Mouse (Mus musculus): ENCODE measurements around the gene Ldb1. TPM values are rescaled to one million over a fixed set of nuclear protein-coding genes. Genes with fewer than 3 reads are reported as not detected.

Gene Ldb1
- polyA plus RNA-seq, 1 experiment, result 772 TPM

- peak; percentile 59 for DNase-seq
- no peak for TF ChIP-seq CTCF (IDR thresholded peaks at IDR 0.05; ENCODE audit: borderline replicate concordance, control insufficient read depth, extremely low read depth, insufficient read depth, low read length, poor library complexity)
- TF ChIP-seq POLR2A (IDR thresholded peaks at IDR 0.05; ENCODE audit: control insufficient read depth, extremely low read depth, insufficient read depth, low read length, poor library complexity), result no peak
- peak overlapping the region; percentile 6; the same call in 1 of the 2 replicates for H3K4me3 ChIP-seq (ENCODE audit: control insufficient read depth, insufficient read depth, low read length)
- H3K27ac ChIP-seq (ENCODE audit: control insufficient read depth, insufficient read depth, low read length), result peak overlapping the region; percentile 66
- WGBS, result 0% methylated on average over 13 of the region's 14 CpGs
- no peaks in the 10 kb centered on the region for H3K27me3 ChIP-seq (ENCODE audit: control insufficient read depth, insufficient read depth, low read length)
- H3K36me3 ChIP-seq (ENCODE audit: control insufficient read depth, insufficient read depth, low read length), result no peaks in the 10 kb centered on the region
- H3K4me1 ChIP-seq (replicated peaks; ENCODE audit: control insufficient read depth, insufficient read depth, low read length), result peaks cover 57% of the 10 kb centered on the region
Measured at GRCm38 (mm10) chr19:46041933-46042475, 3.0 kb downstream of the Ldb1 start.

DNA sequence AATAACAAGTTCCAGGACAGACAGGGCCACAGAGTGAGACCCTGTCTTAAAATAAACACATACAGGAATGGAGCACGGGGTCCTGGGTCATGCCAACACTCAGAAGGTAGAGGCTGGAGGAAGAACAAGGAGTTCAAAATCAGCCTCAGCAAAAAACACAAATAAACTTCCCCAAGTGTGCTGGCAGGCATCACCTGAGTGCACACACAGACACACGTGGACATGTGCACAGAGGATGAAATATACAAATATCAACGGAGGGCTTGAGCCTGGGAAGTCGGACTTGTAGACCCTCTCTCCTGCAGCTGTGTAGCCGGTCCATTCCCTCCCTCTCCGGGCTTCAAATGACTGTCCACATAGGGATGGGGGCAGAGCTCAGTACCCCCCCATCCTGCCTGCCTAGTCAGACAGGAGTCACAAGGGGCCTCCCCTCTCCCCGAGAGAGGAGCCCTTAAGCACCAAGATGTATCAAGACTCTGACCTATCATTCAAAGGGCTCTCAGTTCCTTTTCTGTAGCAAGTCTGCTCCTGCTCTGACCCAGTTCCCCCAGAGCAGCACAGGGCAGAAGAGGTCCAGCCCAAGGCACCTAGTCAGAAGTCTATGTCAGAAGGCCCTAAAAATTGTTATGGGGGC, 3.6 kb downstream of the Ldb1 start:
- H3K36me3 ChIP-seq (ENCODE audit: control insufficient read depth, insufficient read depth, low read length), result no peaks in the 10 kb centered on the region; the same call in 1 of the 2 replicates
- peak; percentile 23 for DNase-seq
- peak overlapping the region; percentile 6; the same call in 1 of the 2 replicates for H3K4me3 ChIP-seq (ENCODE audit: control insufficient read depth, insufficient read depth, low read length)
- 26% methylated on average over 7 of the region's 7 CpGs for WGBS
- TF ChIP-seq POLR2A (IDR thresholded peaks at IDR 0.05; ENCODE audit: control insufficient read depth, extremely low read depth, insufficient read depth, low read length, poor library complexity), result no peak
- no peak for TF ChIP-seq CTCF (IDR thresholded peaks at IDR 0.05; ENCODE audit: borderline replicate concordance, control insufficient read depth, extremely low read depth, insufficient read depth, low read length, poor library complexity)
- no peaks in the 10 kb centered on the region for H3K27me3 ChIP-seq (ENCODE audit: control insufficient read depth, insufficient read depth, low read length)
- H3K27ac ChIP-seq (ENCODE audit: control insufficient read depth, insufficient read depth, low read length), result peak overlapping the region; percentile 66
- peaks cover 60% of the 10 kb centered on the region for H3K4me1 ChIP-seq (replicated peaks; ENCODE audit: control insufficient read depth, insufficient read depth, low read length)

GRCm38 (mm10) chr19:46040149-46040902, 4.7 kb downstream of the Ldb1 start:
- Histone ChIP-seq H3K27ac (ENCODE audit: control insufficient read depth, insufficient read depth, low read length) (peak overlapping the region; percentile 97), H3K4me3 (ENCODE audit: control insufficient read depth, insufficient read depth, low read length) (peak overlapping the region; percentile 99), H3K36me3 (ENCODE audit: control insufficient read depth, insufficient read depth, low read length) (peaks cover 10% of the 10 kb centered on the region), H3K4me1 (replicated peaks; ENCODE audit: control insufficient read depth, insufficient read depth, low read length) (peaks cover 53% of the 10 kb centered on the region), H3K27me3 (ENCODE audit: control insufficient read depth, insufficient read depth, low read length) (no peaks in the 10 kb centered on the region)
- TF ChIP-seq POLR2A (IDR thresholded peaks at IDR 0.05; ENCODE audit: control insufficient read depth, extremely low read depth, insufficient read depth, low read length, poor library complexity) (no peak), CTCF (IDR thresholded peaks at IDR 0.05; ENCODE audit: borderline replicate concordance, control insufficient read depth, extremely low read depth, insufficient read depth, low read length, poor library complexity) (no peak)
- DNase-seq, result peak; percentile 65
- WGBS, result 14% methylated on average over 14 of the region's 14 CpGs

DNA sequence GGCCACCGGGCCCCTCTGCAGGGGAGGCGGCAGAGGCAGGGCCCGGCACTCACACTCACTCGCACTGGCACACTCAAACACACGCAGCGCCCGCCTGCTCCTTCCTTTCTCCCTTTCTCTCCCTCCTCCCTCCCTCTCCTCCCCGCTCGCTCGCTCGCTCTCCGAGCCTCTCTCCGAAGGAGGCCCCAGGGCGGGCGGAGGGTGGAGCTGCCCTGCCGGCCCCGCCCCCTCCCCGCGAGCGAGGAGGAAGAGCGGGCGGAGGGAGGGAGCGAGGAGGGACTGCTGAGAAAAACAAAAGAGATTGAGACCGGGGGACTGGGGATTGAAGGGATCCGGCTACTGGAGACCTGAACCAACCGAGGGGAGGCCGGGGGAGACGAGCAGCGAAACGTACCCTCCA, 5.5 kb downstream of the Ldb1 start:
- TF ChIP-seq POLR2A (IDR thresholded peaks at IDR 0.05; ENCODE audit: control insufficient read depth, extremely low read depth, insufficient read depth, low read length, poor library complexity) (peak; percentile 95), CTCF (IDR thresholded peaks at IDR 0.05; ENCODE audit: borderline replicate concordance, control insufficient read depth, extremely low read depth, insufficient read depth, low read length, poor library complexity) (no peak)
- Histone ChIP-seq H3K4me3 (ENCODE audit: control insufficient read depth, insufficient read depth, low read length) (peak overlapping the region; percentile 99), H3K27me3 (ENCODE audit: control insufficient read depth, insufficient read depth, low read length) (no peaks in the 10 kb centered on the region), H3K27ac (ENCODE audit: control insufficient read depth, insufficient read depth, low read length) (peak overlapping the region; percentile 97), H3K4me1 (replicated peaks; ENCODE audit: control insufficient read depth, insufficient read depth, low read length) (peaks cover 53% of the 10 kb centered on the region), H3K36me3 (ENCODE audit: control insufficient read depth, insufficient read depth, low read length) (peaks cover 19% of the 10 kb centered on the region)
- peak; percentile 95 for DNase-seq
- 2% methylated on average over 30 of the region's 30 CpGs for WGBS

GRCm38 (mm10) chr19:46038851-46039260, 6.2 kb downstream of the Ldb1 start:
- 3% methylated on average over 17 of the region's 17 CpGs for whole genome bisulfite sequencing
- TF ChIP-seq POLR2A (IDR thresholded peaks at IDR 0.05; ENCODE audit: control insufficient read depth, extremely low read depth, insufficient read depth, low read length, poor library complexity) (no peak), CTCF (IDR thresholded peaks at IDR 0.05; ENCODE audit: borderline replicate concordance, control insufficient read depth, extremely low read depth, insufficient read depth, low read length, poor library complexity) (no peak)
- peak overlapping the region; percentile 71 for H3K27ac ChIP-seq (ENCODE audit: control insufficient read depth, insufficient read depth, low read length)
- no peaks in the 10 kb centered on the region; the same call in 1 of the 2 replicates for H3K27me3 ChIP-seq (ENCODE audit: control insufficient read depth, insufficient read depth, low read length)
- peak; percentile 45 for DNase-seq
- H3K4me1 ChIP-seq (replicated peaks; ENCODE audit: control insufficient read depth, insufficient read depth, low read length), result peaks cover 48% of the 10 kb centered on the region
- peaks cover 25% of the 10 kb centered on the region for H3K36me3 ChIP-seq (ENCODE audit: control insufficient read depth, insufficient read depth, low read length)
- H3K4me3 ChIP-seq (ENCODE audit: control insufficient read depth, insufficient read depth, low read length), result peak overlapping the region; percentile 99

Measured in thymus, adult 2 months (tissue).